26 mouse cellular contexts compared by ENCODE assay signal in genomic region chr17:86134461-86134860, GRCm38 (mm10). TPM values are rescaled to one million over a fixed set of nuclear protein-coding genes. Genes with fewer than 3 reads are reported as not detected.
A peak's percentile ranks its signal among the peaks of the same experiment; 100 is the strongest.
DNase-seq lines count a peak whose midpoint lies in the region; ATAC-seq lines count a peak whose summit lies in the region.
"Had no signal": no experiment of that assay in that cellular context is flagged by ENCODE, and none has a peak within 500 bp of the region (broad histone marks: within the 10 kb centered on the region; RNA-seq: fewer than 3 reads in every experiment).

No protein-coding gene starts in this region.

- H3K27me3 ChIP-seq in heart, embryonic 11.5 days (ENCODE audit: control insufficient read depth, insufficient read depth, low read length): no peaks in the 10 kb centered on the region
- H3K27me3 ChIP-seq in intestine, embryonic 16.5 days (replicated peaks; ENCODE audit: control insufficient read depth, insufficient read depth, low read length): no peaks in the 10 kb centered on the region
- H3K27me3 ChIP-seq: CH12.LX; embryonic facial prominence, embryonic 12.5 days; embryonic facial prominence, embryonic 15.5 days; hindbrain, embryonic 12.5 days; intestine, embryonic 15.5 days; Patski had no signal

- DNase-seq in heart, adult 11 months: peak; percentile 61
- peak; percentile 24 for DNase-seq in adrenal gland, adult 8-10 months
- DNase-seq in adrenal gland, postnatal 25 days: peak; percentile 18
- no peak for DNase-seq in cerebellum, postnatal 4 days (ENCODE audit: low spot score in 2 of 2)
- DNase-seq: B cell, adult 2 months; cerebellum, adult 11-12 months; cerebellum, adult 8-10 months; cerebellum, postnatal 14 days; forebrain, postnatal 0 days; gastrocnemius, adult 2 months; gastrocnemius, postnatal 14 days; heart, adult 18-20 months; kidney, adult 18-20 months; kidney, adult 9 months had no signal

- no peak overlapping the region for H3K4me2 ChIP-seq in heart, embryonic 11.5 days
- H3K4me2 ChIP-seq in intestine, embryonic 16.5 days (ENCODE audit: low read depth, low read length): no peak overlapping the region
- H3K4me2 ChIP-seq: embryonic facial prominence, embryonic 12.5 days; embryonic facial prominence, embryonic 15.5 days; hindbrain, embryonic 12.5 days; intestine, embryonic 15.5 days had no signal

- no peak overlapping the region for H3K9ac ChIP-seq in heart, embryonic 11.5 days (ENCODE audit: low read depth, low read length)
- no peak overlapping the region for H3K9ac ChIP-seq in intestine, embryonic 16.5 days (ENCODE audit: low read depth, low read length)
- H3K9ac ChIP-seq: embryonic facial prominence, embryonic 12.5 days; embryonic facial prominence, embryonic 15.5 days; forebrain, postnatal 0 days; hindbrain, embryonic 12.5 days; intestine, embryonic 15.5 days had no signal

- ATAC-seq in heart, embryonic 11.5 days (replicated peaks; ENCODE audit: insufficient number of reproducible peaks, low FRiP score, low TSS enrichment): no peak
- ATAC-seq in intestine, embryonic 16.5 days: no peak
- ATAC-seq: forebrain, embryonic 14.5 days; forebrain, postnatal 0 days; hindbrain, embryonic 16.5 days; intestine, embryonic 15.5 days; Patski had no signal

- no peak overlapping the region for H3K4me3 ChIP-seq in heart, embryonic 11.5 days (ENCODE audit: low read depth, low read length)
- H3K4me3 ChIP-seq in intestine, embryonic 16.5 days (ENCODE audit: low read length): no peak overlapping the region
- H3K4me3 ChIP-seq: embryonic facial prominence, embryonic 12.5 days; embryonic facial prominence, embryonic 15.5 days; gastrocnemius, adult 2 months; heart, embryonic 10.5 days; hindbrain, embryonic 12.5 days; intestine, embryonic 15.5 days had no signal

- no peak overlapping the region; the same call in 1 of the 2 replicates for H3K27ac ChIP-seq in heart, embryonic 11.5 days (ENCODE audit: low read depth, low read length)
- no peak overlapping the region for H3K27ac ChIP-seq in intestine, embryonic 16.5 days (ENCODE audit: low read length)
- H3K27ac ChIP-seq: embryonic facial prominence, embryonic 12.5 days; embryonic facial prominence, embryonic 15.5 days; gastrocnemius, adult 2 months; heart, embryonic 10.5 days; hindbrain, embryonic 12.5 days; intestine, embryonic 15.5 days had no signal

- no peaks in the 10 kb centered on the region for H3K9me3 ChIP-seq in heart, embryonic 11.5 days (replicated peaks; ENCODE audit: control insufficient read depth, low read length)
- H3K9me3 ChIP-seq in intestine, embryonic 16.5 days (ENCODE audit: control insufficient read depth, low read length): no peaks in the 10 kb centered on the region
- H3K9me3 ChIP-seq: embryonic facial prominence, embryonic 12.5 days; embryonic facial prominence, embryonic 15.5 days; G1E; heart, embryonic 10.5 days; hindbrain, embryonic 12.5 days; intestine, embryonic 15.5 days had no signal

- H3K4me1 ChIP-seq in heart, embryonic 11.5 days (ENCODE audit: control insufficient read depth, insufficient read depth, low read length): no peaks in the 10 kb centered on the region
- H3K4me1 ChIP-seq in intestine, embryonic 16.5 days (ENCODE audit: control insufficient read depth, insufficient read depth, low read length): no peaks in the 10 kb centered on the region
- H3K4me1 ChIP-seq: embryonic facial prominence, embryonic 12.5 days; embryonic facial prominence, embryonic 15.5 days; heart, embryonic 10.5 days; hindbrain, embryonic 12.5 days; intestine, embryonic 15.5 days had no signal

- 70% methylated on average over 6 of the region's 6 CpGs for WGBS in heart, embryonic 11.5 days (ENCODE audit: insufficient replicate concordance)
- WGBS in intestine, embryonic 16.5 days: 77% methylated on average over 6 of the region's 6 CpGs

- H3K36me3 ChIP-seq in heart, embryonic 11.5 days (ENCODE audit: control insufficient read depth, insufficient read depth, low read length): peaks cover 9% of the 10 kb centered on the region; the same call in 1 of the 2 replicates
- peaks cover 5% of the 10 kb centered on the region; the same call in 1 of the 2 replicates for H3K36me3 ChIP-seq in intestine, embryonic 16.5 days (ENCODE audit: control insufficient read depth, insufficient read depth, low read length)

RNA-seq across cellular contexts. Expression of gene Srbd1, which starts 10.5 kb away (rescaled TPM):
- 7.4 and 8.4 TPM in 2 replicates for polyA plus RNA-seq in heart, embryonic 11.5 days (2014; fragmentation: Nextera tagmentation; extraction: Ambion mirVana)
- 10 to 100 TPM; 21.8 to 28.0 (median 25.7) TPM for total RNA-seq in adrenal gland, adult 8-10 months (2022)
- total RNA-seq in adrenal gland, postnatal 25 days (2021): 19.7 and 25.5 TPM in 2 replicates
- polyA plus RNA-seq in intestine, embryonic 16.5 days (2015; fragmentation: Nextera tagmentation; extraction: Ambion mirVana): 13.2 and 13.3 TPM in 2 replicates

RNA-seq across cellular contexts. Expression of gene Prkce, which starts 33.1 kb away (rescaled TPM):
- 12.8 TPM in 2 replicates for polyA plus RNA-seq in heart, embryonic 11.5 days (2014; fragmentation: Nextera tagmentation; extraction: Ambion mirVana)
- total RNA-seq in adrenal gland, adult 8-10 months (2022): 10 to 100 TPM; 17.6 to 26.9 (median 22.3) TPM
- total RNA-seq in adrenal gland, postnatal 25 days (2021): 22.8 and 25.8 TPM in 2 replicates
- 5.0 TPM in 2 replicates for polyA plus RNA-seq in intestine, embryonic 16.5 days (2015; fragmentation: Nextera tagmentation; extraction: Ambion mirVana)

Comparison
In these comparisons a context has a peak if more than half of its experiments do, and no peak if none do; other contexts are left out.
1. DNase-seq: peak in heart, adult 11 months (single experiment), adrenal gland, adult 8-10 months (single experiment) and adrenal gland, postnatal 25 days (single experiment); none in cerebellum, postnatal 4 days (0 of 2).